Mouse (Mus musculus): ENCODE data around the gene Mreg.

The Mreg gene

DNA sequence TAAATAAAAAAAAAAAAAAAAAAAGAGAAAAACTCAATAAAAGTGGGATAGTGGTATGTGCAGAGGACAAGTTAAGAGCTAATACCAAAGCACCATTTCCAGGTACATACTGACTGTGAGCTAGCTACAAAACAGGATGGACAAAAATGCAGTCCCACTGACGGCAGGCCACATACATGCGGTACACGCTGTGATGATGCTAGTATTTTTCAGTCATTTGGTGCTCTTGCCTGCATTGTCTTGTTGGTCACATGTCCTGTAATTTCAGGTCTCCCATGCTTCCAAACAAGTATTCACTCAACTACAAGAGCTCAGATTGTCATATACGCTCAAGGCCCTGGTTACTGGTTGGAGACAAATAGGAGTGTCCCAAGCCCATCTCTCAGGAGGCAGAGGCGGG is 15.4 kb upstream of the Mreg start:
- no peak for DNase-seq (ENCODE audit: low spot score in 2 of 2)

DNA sequence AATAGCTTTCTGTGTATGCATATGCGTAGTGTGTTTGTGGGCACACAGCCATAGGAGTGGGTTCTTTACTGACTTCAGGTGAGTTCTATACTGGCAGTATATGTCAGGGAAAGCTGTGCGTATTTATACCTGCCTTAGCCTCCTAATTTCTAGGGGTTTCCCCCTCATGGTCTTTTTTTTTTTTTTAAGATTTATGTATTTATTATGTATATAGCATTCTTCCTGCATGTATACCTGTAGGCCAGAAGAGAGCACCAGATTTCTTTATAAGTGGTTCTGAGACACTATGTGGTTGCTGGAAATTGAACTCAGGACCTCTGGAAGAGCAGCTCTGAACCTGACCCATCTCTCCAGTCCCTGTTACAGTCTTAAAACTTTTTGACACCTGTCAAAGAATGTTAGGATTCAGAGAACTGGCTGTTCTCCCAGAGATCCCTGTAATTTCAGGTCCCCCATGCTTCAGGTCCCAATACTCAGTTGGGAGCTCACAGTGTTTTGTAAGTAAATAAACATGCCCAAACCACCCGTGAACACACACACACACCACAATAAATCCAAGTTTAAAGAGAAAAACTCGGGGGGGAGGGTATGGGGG is 14.9 kb upstream of the Mreg start:
- DNase-seq (ENCODE audit: low spot score in 2 of 2) = no peak

GRCm38 (mm10) chr1:72226172-72226886 is 14.2 kb upstream of the Mreg start:
- peak in 1 of 2 experiments; percentile 39 for DNase-seq (ENCODE audit: low spot score in 2 of 2)

- DNase-seq (ENCODE audit: low spot score in 2 of 2) = peak; percentile 66 to 74
Measured at GRCm38 (mm10) chr1:72225720-72226171, 13.6 kb upstream of the Mreg start.

DNA sequence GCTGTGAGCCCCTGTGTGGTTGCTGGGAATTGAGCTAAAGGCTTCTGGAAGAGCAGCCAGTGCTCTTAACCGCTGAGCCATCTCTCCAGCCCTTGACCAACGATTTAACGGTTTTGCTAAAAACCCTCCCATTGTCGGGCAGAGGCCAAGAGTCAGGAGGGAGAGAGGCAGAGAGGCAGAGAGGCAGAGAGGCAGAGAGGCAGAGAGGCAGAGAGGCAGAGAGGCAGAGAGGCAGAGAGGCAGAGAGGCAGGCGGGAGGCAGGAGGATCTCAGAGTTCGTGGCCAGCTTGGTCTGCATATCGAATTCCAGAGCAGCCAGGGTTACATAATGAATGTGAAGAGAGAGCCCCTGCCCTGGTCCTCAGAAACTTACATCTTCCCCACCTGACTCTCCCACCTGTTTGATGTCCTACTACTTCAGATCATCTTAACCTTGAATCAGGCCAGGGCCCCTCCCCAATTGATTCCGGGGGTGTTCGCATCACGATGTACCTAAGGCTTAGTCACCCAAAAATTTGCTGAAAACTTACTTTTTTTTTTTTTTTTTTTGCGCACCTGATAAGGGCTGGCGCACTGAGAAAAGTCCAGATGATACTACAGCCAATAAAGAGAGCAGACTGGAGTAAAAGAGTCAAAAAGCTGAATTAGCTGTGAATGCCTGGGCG is 13.1 kb upstream of the Mreg start:
- DNase-seq (ENCODE audit: low spot score in 2 of 2) = peak in 1 of 2 experiments; percentile 22

DNA sequence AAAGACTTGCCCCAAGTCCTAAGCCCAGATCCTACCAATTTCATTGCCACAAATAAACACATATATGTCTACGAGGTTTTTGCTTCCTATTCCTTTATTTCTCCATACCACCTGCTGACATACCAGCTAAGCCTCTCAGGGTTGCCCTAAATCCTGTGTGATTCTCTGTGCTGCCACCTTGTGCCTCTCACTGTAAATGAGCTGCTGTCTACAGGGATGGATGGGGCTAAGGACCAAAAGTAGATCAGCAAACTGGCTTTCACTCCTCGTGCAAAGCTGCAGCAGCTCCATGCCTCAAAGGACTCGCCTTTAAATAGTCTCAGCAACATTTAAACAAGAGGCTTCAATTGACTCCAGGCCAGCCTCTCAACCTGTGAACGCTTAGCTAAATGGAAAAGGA is 7.9 kb upstream of the Mreg start:
- peak in 1 of 2 experiments; percentile 64 for DNase-seq (ENCODE audit: low spot score in 2 of 2)

GRCm38 (mm10) chr1:72219116-72219515 is 7.0 kb upstream of the Mreg start:
- DNase-seq (ENCODE audit: low spot score in 2 of 2) = no peak

DNA sequence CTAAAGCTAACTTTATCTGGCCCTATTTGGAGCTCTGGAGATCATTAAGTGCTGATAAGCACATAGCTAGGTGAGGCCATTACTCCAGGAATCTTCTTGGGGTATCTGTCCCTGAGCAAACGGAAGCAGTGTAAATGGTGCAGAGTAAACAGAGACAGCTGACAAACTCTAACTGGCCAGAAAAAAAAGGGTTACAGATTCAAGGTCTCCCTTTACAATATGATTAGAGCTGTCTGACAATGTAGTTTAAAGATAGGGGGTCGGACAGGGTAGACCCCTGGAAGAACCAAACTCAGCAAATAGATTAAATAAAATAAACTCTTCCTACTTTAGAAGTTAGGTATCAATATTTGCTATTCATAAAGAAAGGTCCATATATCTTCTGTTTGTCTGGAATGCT is 6.5 kb upstream of the Mreg start:
- DNase-seq (ENCODE audit: low spot score in 2 of 2) = no peak

GRCm38 (mm10) chr1:72216761-72217160 is 4.7 kb upstream of the Mreg start:
- DNase-seq (ENCODE audit: low spot score in 2 of 2) = no peak

- no peak for DNase-seq (ENCODE audit: low spot score in 2 of 2)
Measured at GRCm38 (mm10) chr1:72215174-72215573, 3.1 kb upstream of the Mreg start.

- no peak for DNase-seq (ENCODE audit: low spot score in 2 of 2)
Measured at GRCm38 (mm10) chr1:72214470-72214961, 2.4 kb upstream of the Mreg start.

GRCm38 (mm10) chr1:72213954-72214353 is 1.8 kb upstream of the Mreg start:
- no peak for DNase-seq (ENCODE audit: low spot score in 2 of 2)

- DNase-seq (ENCODE audit: low spot score in 2 of 2) = no peak
Measured at GRCm38 (mm10) chr1:72210803-72211679, 1.1 kb downstream of the Mreg start.

DNA sequence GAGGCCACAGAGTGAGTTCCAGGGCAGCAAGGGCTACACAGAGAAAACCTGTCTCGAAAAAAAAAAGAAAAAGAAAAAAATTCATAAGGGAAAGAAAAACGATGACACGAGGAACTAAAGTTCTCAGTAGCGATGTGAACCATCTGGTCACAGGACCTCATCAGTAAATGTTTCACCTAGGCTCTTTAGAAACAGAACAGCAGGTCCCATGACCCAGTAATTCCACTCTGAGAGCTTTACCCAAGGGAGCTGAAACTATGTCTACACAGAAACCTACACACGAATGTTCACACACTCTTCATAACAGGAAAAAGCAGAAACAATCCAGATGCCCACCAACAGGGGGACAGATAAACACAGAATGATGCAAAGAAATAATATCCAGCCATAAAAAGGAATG is 4.0 kb downstream of the Mreg start:
- DNase-seq (ENCODE audit: low spot score in 2 of 2) = no peak

DNA sequence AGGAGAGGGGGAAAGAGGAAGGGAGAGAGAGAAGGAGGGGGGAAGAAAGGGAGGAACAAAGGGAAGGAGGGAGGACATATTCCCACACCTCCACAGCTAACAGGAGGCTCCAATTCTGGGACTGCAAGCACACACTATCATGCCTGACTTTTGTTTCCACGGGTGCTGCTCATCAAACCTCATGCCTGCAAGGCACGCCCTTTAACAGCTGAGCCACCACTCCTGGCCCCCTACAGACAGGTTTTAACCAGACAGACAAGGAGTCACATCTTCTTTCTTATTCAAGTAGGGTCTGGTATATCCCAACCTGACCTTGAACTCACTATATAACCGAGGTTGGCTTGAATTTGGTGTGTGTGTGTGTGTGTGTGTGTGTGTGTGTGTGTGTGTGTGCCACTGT is 7.0 kb downstream of the Mreg start:
- no peak for DNase-seq (ENCODE audit: low spot score in 2 of 2)

DNA sequence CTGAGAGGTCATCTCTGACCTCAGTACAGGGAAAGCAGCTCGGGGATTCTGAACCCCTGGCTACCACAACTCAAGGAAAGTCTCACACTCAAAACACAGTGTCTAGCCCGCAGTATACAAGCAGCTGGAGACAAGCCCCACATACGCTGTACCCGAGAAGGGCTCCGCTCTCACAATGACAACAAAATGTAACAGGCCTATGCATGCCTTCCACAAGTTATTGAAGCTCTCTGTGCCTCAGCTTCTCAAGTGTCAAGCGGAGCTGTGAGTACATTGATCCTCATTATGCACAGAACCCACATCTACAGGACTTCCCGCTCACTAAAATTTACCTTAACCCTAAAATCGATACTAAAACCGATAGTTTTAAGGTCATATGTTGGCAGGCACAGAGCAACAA is 8.9 kb downstream of the Mreg start:
- DNase-seq (ENCODE audit: low spot score in 2 of 2) = no peak

DNA sequence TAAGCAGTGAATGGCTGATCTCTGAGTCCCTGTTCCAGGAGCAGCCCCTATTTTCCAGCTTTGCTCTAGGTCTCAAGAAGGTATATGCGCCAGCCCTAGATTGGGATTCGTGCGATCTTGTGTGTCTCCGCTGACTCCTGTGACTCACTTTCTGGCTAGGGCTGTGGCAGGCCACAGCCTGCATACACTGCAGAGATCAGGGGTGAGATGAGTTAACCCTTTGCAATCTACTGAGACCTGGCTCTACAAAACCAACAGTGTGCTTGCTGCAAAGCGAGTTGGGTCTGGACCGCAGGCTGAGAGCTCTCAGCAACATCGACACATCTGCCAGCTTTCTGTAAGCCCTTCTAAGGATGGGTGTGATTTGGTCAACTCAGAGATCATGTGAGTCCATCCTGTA is 9.4 kb downstream of the Mreg start:
- no peak for DNase-seq (ENCODE audit: low spot score in 2 of 2)

GRCm38 (mm10) chr1:72202068-72202467 is 10.0 kb downstream of the Mreg start:
- no peak for DNase-seq (ENCODE audit: low spot score in 2 of 2)

DNA sequence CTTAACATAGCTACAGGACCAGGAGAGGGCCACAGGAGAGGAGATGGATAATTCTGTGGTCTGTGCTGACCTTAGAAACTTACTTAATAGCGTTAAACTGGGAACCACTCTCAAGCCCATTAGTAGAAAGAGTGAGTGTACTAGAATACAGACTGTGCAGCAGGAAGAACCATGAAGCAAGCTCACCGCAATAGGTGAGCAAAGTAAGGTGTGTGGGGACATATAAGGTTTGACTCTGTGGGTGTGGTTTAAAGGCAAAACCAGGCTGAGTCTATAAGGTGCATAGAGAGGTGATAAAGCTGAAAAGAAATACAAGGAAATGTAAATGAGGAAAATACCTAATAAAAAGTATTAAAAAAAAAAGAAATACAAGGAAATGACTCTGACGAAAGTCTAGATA is 11.0 kb downstream of the Mreg start:
- no peak for DNase-seq (ENCODE audit: low spot score in 2 of 2)

DNA sequence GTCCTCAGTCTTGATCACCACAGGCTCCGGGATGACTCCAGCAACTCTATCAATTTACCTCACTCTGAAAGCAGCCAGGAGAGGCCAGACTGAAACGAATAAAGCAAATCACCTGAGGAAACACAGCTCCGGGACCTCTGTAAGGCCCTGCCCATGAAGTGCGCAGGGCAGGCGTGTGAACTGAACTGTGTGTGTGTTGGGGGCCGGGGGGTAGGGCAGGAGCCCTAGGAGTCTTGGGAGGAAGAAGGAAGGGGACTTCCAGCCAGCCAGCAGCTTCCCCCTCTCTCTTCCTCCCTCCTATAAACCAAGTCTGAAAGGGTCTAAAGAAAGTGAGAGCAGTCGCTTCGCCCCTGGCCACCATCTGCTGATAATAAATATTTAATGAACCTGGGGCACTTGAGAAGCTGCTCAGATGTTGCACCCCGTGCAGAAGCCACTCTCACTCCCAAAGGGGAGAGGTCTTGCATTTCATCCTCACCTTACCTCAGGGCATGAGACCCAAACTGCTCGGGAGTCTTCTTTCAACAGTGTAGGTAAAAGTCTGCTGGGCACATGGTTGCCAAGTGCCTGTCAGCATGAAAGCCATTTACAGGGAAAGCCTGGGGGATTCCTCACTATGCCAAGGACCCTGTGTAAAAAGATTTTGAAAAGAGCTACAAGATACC is 13.8 kb downstream of the Mreg start:
- DNase-seq (ENCODE audit: low spot score in 2 of 2) = no peak

DNA sequence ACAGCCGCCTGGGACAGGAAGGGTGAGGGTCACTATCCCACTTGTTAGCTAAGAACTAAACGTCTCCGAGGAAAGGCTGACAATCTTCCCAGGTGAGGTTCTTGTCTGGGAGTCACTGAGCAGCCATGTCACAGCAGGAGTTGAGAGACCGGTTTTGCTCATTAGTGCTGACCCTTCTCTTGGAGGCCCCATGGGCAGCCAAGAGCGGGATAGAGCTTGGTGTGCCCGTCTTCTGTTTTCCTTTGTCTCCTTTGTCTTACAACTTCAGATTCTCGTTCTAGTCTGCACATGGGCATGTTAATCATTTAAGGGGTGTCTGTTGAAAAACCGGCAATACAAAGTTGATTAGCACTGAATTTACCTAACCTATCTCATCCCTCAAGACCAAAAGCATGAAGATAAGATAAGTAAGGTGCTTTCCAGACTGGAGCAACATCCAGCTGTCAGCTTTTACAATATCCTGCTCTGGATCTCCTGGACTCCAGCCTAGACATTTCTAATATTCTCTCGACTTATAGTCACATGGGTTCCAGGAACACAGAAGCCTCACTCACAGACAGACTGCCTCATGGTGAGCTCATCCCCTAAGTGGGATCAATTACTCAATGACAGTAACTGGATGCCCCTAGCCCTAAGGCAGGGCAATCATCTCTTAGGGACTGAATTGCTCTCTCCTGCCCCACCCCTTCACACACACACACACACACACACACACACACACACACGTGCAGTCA is 15.3 kb downstream of the Mreg start:
- no peak for DNase-seq (ENCODE audit: low spot score in 2 of 2)
